In the genomic region with DNA sequence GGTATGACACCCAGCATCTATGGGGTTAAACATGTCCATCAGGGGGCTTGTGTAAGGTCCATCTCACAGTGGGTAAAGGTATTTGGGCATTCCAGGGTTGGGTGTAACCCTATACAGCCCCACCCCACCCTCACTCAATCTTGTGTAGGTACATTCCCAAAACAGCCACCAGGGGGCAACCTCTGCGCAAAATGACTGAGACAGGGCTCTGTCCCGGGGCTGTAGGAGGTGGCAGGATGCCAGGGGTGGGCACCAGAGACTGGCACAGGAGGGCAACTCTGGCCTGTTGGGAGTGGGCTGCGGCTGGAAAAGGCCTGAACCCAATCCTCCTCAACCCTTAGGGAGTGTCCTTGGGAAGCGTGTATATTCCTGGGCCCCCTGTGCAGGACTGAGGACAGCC, we compare ENCODE assay signal across 8 mouse cellular contexts. TPM values are rescaled to one million over a fixed set of nuclear protein-coding genes. Genes with fewer than 3 reads are reported as not detected.
A peak's percentile ranks its signal among the peaks of the same experiment; 100 is the strongest.
DNase-seq lines count a peak whose midpoint lies in the region; ATAC-seq and TF ChIP-seq lines count a peak whose summit lies in the region.

No protein-coding gene starts in this region.

- H3K9ac ChIP-seq in forebrain, embryonic 13.5 days, result no peak overlapping the region
- no peak overlapping the region for H3K9ac ChIP-seq in intestine, embryonic 16.5 days (ENCODE audit: low read depth, low read length)
- no peak overlapping the region for H3K9ac ChIP-seq in liver, embryonic 14.5 days (replicated peaks)
- no peak overlapping the region for H3K9ac ChIP-seq in neural tube, embryonic 11.5 days (ENCODE audit: low read length)

- peaks cover 39% of the 10 kb centered on the region for H3K27me3 ChIP-seq in forebrain, embryonic 13.5 days
- peaks cover 9% of the 10 kb centered on the region; the same call in 1 of the 2 replicates for H3K27me3 ChIP-seq in intestine, embryonic 16.5 days (replicated peaks; ENCODE audit: control insufficient read depth, insufficient read depth, low read length)
- peaks cover 27% of the 10 kb centered on the region for H3K27me3 ChIP-seq in liver, embryonic 14.5 days (ENCODE audit: control insufficient read depth, insufficient read depth, low read length)
- H3K27me3 ChIP-seq in neural tube, embryonic 11.5 days (ENCODE audit: control insufficient read depth, insufficient read depth, low read length), result peaks cover 13% of the 10 kb centered on the region

- no peak overlapping the region for H3K4me3 ChIP-seq in forebrain, embryonic 13.5 days
- H3K4me3 ChIP-seq in intestine, embryonic 16.5 days (ENCODE audit: low read length), result no peak overlapping the region
- H3K4me3 ChIP-seq in liver, embryonic 14.5 days (ENCODE audit: insufficient read depth in 1 of 2, low read depth in 2 of 2, low read length in 2 of 2), result no peak overlapping the region
- H3K4me3 ChIP-seq in neural tube, embryonic 11.5 days (ENCODE audit: low read depth, low read length), result no peak overlapping the region

- peak; percentile 37 to 66 for DNase-seq in urinary bladder, adult 18-20 months (ENCODE audit: low spot score in 2 of 2)
- DNase-seq in urinary bladder, postnatal 10 days (ENCODE audit: low spot score), result no peak
- peak; percentile 55 for DNase-seq in c-Kit-negative CD71-positive TER-119-positive erythroid progenitor cells, embryonic 14.5 days (ENCODE audit: low read depth, low spot score)
- DNase-seq in liver, embryonic 14.5 days (ENCODE audit: low read depth in 3 of 3, low spot score in 3 of 3), result peak; percentile 18 to 41 (median 26)
- peak; percentile 75 for DNase-seq in neural tube, embryonic 11.5 days (ENCODE audit: low spot score)
- DNase-seq in thymus, postnatal 25 days, result peak; percentile 87

- peak; percentile 61 for ATAC-seq in forebrain, embryonic 13.5 days
- peak; percentile 43 for ATAC-seq in intestine, embryonic 16.5 days
- ATAC-seq in liver, embryonic 14.5 days (ENCODE audit: insufficient read depth), result peak; percentile 34
- peak; percentile 46 for ATAC-seq in neural tube, embryonic 11.5 days (ENCODE audit: insufficient read depth, low FRiP score, low TSS enrichment)

- peaks cover 18% of the 10 kb centered on the region for H3K4me1 ChIP-seq in forebrain, embryonic 13.5 days
- H3K4me1 ChIP-seq in intestine, embryonic 16.5 days (ENCODE audit: control insufficient read depth, insufficient read depth, low read length), result peaks cover 44% of the 10 kb centered on the region
- H3K4me1 ChIP-seq in liver, embryonic 14.5 days (replicated peaks; ENCODE audit: control insufficient read depth in 2 of 2, insufficient read depth in 2 of 2, low read length in 1 of 2), result no peaks in the 10 kb centered on the region
- 0 out of 2 replicates have a peak, but pooled peaks cover 6% of the 10 kb centered on the region for H3K4me1 ChIP-seq in neural tube, embryonic 11.5 days (ENCODE audit: control insufficient read depth, insufficient read depth, low read length)

- no peak for TF ChIP-seq EP300 in liver, embryonic 14.5 days (IDR thresholded peaks at IDR 0.05; ENCODE audit: low read depth)

- TF ChIP-seq CTCF in liver, embryonic 14.5 days (IDR thresholded peaks at IDR 0.05; ENCODE audit: low read depth), result peak; percentile 91

- H3K9me3 ChIP-seq in forebrain, embryonic 13.5 days (replicated peaks), result no peaks in the 10 kb centered on the region
- no peaks in the 10 kb centered on the region for H3K9me3 ChIP-seq in intestine, embryonic 16.5 days (ENCODE audit: control insufficient read depth, low read length)
- no peaks in the 10 kb centered on the region for H3K9me3 ChIP-seq in liver, embryonic 14.5 days (ENCODE audit: control insufficient read depth, low read length)
- H3K9me3 ChIP-seq in neural tube, embryonic 11.5 days (ENCODE audit: control insufficient read depth, low read length), result no peaks in the 10 kb centered on the region

- H3K36me3 ChIP-seq in forebrain, embryonic 13.5 days (ENCODE audit: poor library complexity, severe bottlenecking), result no peaks in the 10 kb centered on the region
- no peaks in the 10 kb centered on the region for H3K36me3 ChIP-seq in intestine, embryonic 16.5 days (ENCODE audit: control insufficient read depth, insufficient read depth, low read length)
- H3K36me3 ChIP-seq in liver, embryonic 14.5 days (replicated peaks; ENCODE audit: control insufficient read depth, insufficient read depth, low read depth), result no peaks in the 10 kb centered on the region
- no peaks in the 10 kb centered on the region for H3K36me3 ChIP-seq in neural tube, embryonic 11.5 days (ENCODE audit: control insufficient read depth, insufficient read depth, low read length)

- WGBS in forebrain, embryonic 13.5 days, result 13% methylated on average over 4 of the region's 4 CpGs
- WGBS in intestine, embryonic 16.5 days, result 12% methylated on average over 4 of the region's 4 CpGs
- 7% methylated on average over 4 of the region's 4 CpGs for WGBS in liver, embryonic 14.5 days (ENCODE audit: insufficient replicate concordance)
- WGBS in neural tube, embryonic 11.5 days, result 9% methylated on average over 4 of the region's 4 CpGs

- no peak overlapping the region for H3K27ac ChIP-seq in forebrain, embryonic 13.5 days
- H3K27ac ChIP-seq in intestine, embryonic 16.5 days (ENCODE audit: low read length), result no peak overlapping the region
- no peak overlapping the region for H3K27ac ChIP-seq in liver, embryonic 14.5 days
- no peak overlapping the region for H3K27ac ChIP-seq in neural tube, embryonic 11.5 days (ENCODE audit: low read depth, low read length)

- H3K4me2 ChIP-seq in forebrain, embryonic 13.5 days, result no peak overlapping the region
- H3K4me2 ChIP-seq in intestine, embryonic 16.5 days (ENCODE audit: low read depth, low read length), result no peak overlapping the region
- no peak overlapping the region for H3K4me2 ChIP-seq in liver, embryonic 14.5 days (ENCODE audit: low read depth)
- H3K4me2 ChIP-seq in neural tube, embryonic 11.5 days (ENCODE audit: low read depth), result no peak overlapping the region

RNA-seq across cellular contexts. Expression of a gene that starts 2.0 kb away (rescaled TPM):
- 0.25 and 0.35 TPM in 2 replicates for polyA plus RNA-seq in forebrain, embryonic 13.5 days (2015; fragmentation: Nextera tagmentation; extraction: Ambion mirVana)
- 2.3 and 2.8 TPM in 2 replicates for polyA plus RNA-seq in intestine, embryonic 16.5 days (2015; fragmentation: Nextera tagmentation; extraction: Ambion mirVana)
- polyA plus RNA-seq in liver, embryonic 14.5 days (2012; rRNA removed), result 0.06 and 0.10 TPM in 2 replicates
- 0.13 and 0.14 TPM in 2 replicates for polyA plus RNA-seq in liver, embryonic 14.5 days (2014; fragmentation: Nextera tagmentation; extraction: Ambion mirVana)
- 0.26 and 0.61 TPM in 2 replicates for polyA plus RNA-seq in neural tube, embryonic 11.5 days (2014; fragmentation: Nextera tagmentation; extraction: Ambion mirVana)

RNA-seq across cellular contexts. Expression of a gene that starts 8.3 kb away (rescaled TPM):
- 12.6 and 15.2 TPM in 2 replicates for polyA plus RNA-seq in forebrain, embryonic 13.5 days (2015; fragmentation: Nextera tagmentation; extraction: Ambion mirVana)
- 3.4 and 4.1 TPM in 2 replicates for polyA plus RNA-seq in intestine, embryonic 16.5 days (2015; fragmentation: Nextera tagmentation; extraction: Ambion mirVana)
- 0.15 and 0.21 TPM in 2 replicates for polyA plus RNA-seq in liver, embryonic 14.5 days (2012; rRNA removed)
- polyA plus RNA-seq in liver, embryonic 14.5 days (2014; fragmentation: Nextera tagmentation; extraction: Ambion mirVana), result 0.25 and 0.40 TPM in 2 replicates
- 13.6 and 14.0 TPM in 2 replicates for polyA plus RNA-seq in neural tube, embryonic 11.5 days (2014; fragmentation: Nextera tagmentation; extraction: Ambion mirVana)

RNA-seq across cellular contexts. Expression of a gene that starts 28.7 kb away (rescaled TPM):
- 123 and 134 TPM in 2 replicates for polyA plus RNA-seq in forebrain, embryonic 13.5 days (2015; fragmentation: Nextera tagmentation; extraction: Ambion mirVana)
- 69.2 and 79.6 TPM in 2 replicates for polyA plus RNA-seq in intestine, embryonic 16.5 days (2015; fragmentation: Nextera tagmentation; extraction: Ambion mirVana)
- 34.1 and 39.9 TPM in 2 replicates for polyA plus RNA-seq in liver, embryonic 14.5 days (2012; rRNA removed)
- polyA plus RNA-seq in liver, embryonic 14.5 days (2014; fragmentation: Nextera tagmentation; extraction: Ambion mirVana), result 61.3 and 66.9 TPM in 2 replicates
- 165 and 173 TPM in 2 replicates for polyA plus RNA-seq in neural tube, embryonic 11.5 days (2014; fragmentation: Nextera tagmentation; extraction: Ambion mirVana)

RNA-seq across cellular contexts. Expression of a gene that starts 40.0 kb away (rescaled TPM):
- polyA plus RNA-seq in forebrain, embryonic 13.5 days (2015; fragmentation: Nextera tagmentation; extraction: Ambion mirVana), result 2.9 and 3.8 TPM in 2 replicates
- 12.2 and 13.0 TPM in 2 replicates for polyA plus RNA-seq in intestine, embryonic 16.5 days (2015; fragmentation: Nextera tagmentation; extraction: Ambion mirVana)
- 13.3 and 14.3 TPM in 2 replicates for polyA plus RNA-seq in liver, embryonic 14.5 days (2012; rRNA removed)
- polyA plus RNA-seq in liver, embryonic 14.5 days (2014; fragmentation: Nextera tagmentation; extraction: Ambion mirVana), result 12.5 and 14.7 TPM in 2 replicates
- polyA plus RNA-seq in neural tube, embryonic 11.5 days (2014; fragmentation: Nextera tagmentation; extraction: Ambion mirVana), result 3.8 and 4.9 TPM in 2 replicates
